Mouse (Mus musculus) kidney, postnatal 14 days (tissue): Measurements from ENCODE around the gene Tshb.

Source experiments
- DNase-seq: peaks from one replicate; pipeline ENCODE4 v3.0.0; 2022; ENCODE audit warnings: mixed read lengths

Gene Tshb

GRCm38 (mm10) chr3:102736436-102736835 lies 46.1 kb downstream of the Tshb start:
- no peak for DNase-seq

DNA sequence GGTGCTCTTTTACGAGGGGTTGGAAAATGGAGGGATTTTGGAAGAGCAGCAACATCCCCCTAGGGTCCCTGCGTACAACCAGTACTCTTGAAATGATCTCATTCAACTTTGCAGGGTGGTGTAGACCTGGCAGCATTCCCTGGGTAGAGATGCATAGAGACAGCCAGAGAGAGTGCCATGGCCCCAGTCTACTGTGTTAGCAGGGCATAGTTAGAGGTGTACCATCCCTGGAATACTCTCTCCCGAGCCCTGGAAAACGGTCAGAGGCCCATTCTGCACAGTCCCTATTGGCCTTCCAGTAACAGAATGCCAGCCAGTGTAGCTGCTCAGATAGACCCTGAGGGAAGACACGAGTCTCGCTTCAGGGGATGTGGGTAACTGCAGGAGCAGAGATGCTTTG lies 46.9 kb downstream of the Tshb start:
- DNase-seq, result no peak

DNA sequence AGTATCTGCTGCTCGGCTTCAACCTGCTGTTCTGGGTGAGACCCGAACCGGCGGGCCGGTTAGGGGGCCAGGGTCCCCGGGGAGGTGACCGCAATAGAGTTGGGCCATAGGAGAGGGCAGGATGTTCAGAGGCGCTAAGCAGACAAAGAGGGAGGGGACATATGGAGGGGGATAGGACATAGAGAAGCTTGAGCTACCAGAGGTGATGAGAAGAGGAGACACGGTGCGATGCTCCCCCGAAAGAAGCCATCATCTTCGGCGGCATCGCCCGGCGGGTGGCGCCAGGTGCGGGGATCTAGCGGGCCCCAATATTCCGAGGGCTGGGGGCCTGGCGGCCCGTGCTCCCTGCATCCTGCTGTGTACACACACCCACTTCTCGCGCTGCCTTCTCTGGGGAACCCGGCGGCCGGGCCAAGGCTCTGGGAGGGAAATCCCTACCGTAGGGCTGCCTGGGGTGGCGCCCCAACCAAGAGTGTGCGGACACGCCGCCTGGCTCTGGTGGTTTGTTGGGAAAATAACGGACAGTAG lies 47.4 kb downstream of the Tshb start:
- peak; percentile 24 for DNase-seq

- peak; percentile 69 for DNase-seq
Observed at GRCm38 (mm10) chr3:102734313-102735030, 48.0 kb downstream of the Tshb start, which contains the start of gene Tspan2. Gene Tspan2, plus strand, starts transcription at chr3:102734529.

DNA sequence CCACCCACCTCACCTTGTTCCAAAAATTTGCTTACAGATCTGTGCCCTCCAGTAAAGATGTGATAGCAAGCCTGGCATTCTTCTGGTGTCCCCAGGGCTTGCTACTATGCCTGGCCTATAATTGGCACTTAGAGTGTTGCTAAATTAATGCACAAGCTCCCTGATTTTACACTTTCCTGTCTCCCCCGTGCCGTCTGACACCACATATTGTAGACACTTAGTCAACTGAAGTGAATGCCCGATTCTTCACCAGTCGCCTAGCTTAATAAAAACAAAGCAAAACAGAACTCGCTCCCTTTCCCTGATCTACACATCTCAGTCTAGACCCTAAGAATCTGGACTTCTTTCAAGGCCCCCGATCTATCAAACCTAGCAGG lies 48.6 kb downstream of the Tshb start:
- no peak for DNase-seq

DNA sequence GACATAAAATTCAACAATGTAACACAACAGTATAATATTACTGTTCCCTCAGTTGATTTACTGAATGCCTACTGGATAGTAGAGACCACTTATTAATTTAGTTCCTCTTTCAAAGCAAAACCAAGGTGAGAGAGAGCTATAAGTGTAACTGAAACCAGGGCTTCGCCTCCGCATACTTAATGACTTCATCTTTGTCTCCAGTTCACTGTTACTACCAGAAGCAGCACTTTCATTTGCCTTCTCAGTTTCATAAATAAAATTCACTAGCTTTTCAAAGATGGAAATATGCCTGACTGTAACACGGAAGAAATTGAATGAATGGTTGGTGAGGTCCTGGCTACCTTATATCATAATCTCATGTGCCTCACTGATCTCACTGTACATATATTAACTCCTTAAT lies 49.5 kb downstream of the Tshb start:
- no peak for DNase-seq

- DNase-seq, result no peak
Observed at GRCm38 (mm10) chr3:102732619-102733018, 49.9 kb downstream of the Tshb start.

GRCm38 (mm10) chr3:102731112-102731511 lies 51.4 kb downstream of the Tshb start:
- no peak for DNase-seq

- no peak for DNase-seq
Observed at GRCm38 (mm10) chr3:102729416-102729815, 53.1 kb downstream of the Tshb start.
